Mouse (Mus musculus) right cerebral cortex, postnatal 36 days (tissue): ENCODE results near the gene Swap70.

Source experiments
- DNase-seq, 2 experiments: peaks; one replicate each; pipeline ENCODE4 v3.0.0; 2022; ENCODE audit warnings: low spot score in 2 of 2, mixed read lengths in 1 of 2

Swap70 gene

GRCm38 (mm10) chr7:110237837-110238451 is 16.4 kb downstream of the Swap70 start:
- peak in 1 of 2 experiments; percentile 1 for DNase-seq

GRCm38 (mm10) chr7:110239590-110239989 is 18.1 kb downstream of the Swap70 start:
- DNase-seq: no peak

GRCm38 (mm10) chr7:110241472-110242289 is 20.2 kb downstream of the Swap70 start:
- no peak for DNase-seq

GRCm38 (mm10) chr7:110242290-110242581 is 20.7 kb downstream of the Swap70 start:
- DNase-seq: no peak

- DNase-seq: no peak
Observed at GRCm38 (mm10) chr7:110245128-110245527, 23.6 kb downstream of the Swap70 start.

- no peak for DNase-seq
Observed at GRCm38 (mm10) chr7:110246526-110246925, 25.0 kb downstream of the Swap70 start.

- DNase-seq: no peak
Observed at GRCm38 (mm10) chr7:110247801-110248200, 26.3 kb downstream of the Swap70 start.

GRCm38 (mm10) chr7:110248677-110249076 is 27.2 kb downstream of the Swap70 start:
- no peak for DNase-seq

- DNase-seq: no peak
Observed at GRCm38 (mm10) chr7:110253861-110254260, 32.4 kb downstream of the Swap70 start.

GRCm38 (mm10) chr7:110254395-110254794 is 32.9 kb downstream of the Swap70 start:
- no peak for DNase-seq

GRCm38 (mm10) chr7:110257059-110257458 is 35.5 kb downstream of the Swap70 start:
- no peak for DNase-seq

GRCm38 (mm10) chr7:110258196-110258950 is 36.9 kb downstream of the Swap70 start:
- DNase-seq: no peak

GRCm38 (mm10) chr7:110259966-110260711 is 38.6 kb downstream of the Swap70 start:
- DNase-seq: peak; percentile 11 to 20

GRCm38 (mm10) chr7:110261807-110262206 is 40.3 kb downstream of the Swap70 start:
- no peak for DNase-seq

GRCm38 (mm10) chr7:110262661-110263060 is 41.1 kb downstream of the Swap70 start:
- DNase-seq: no peak

GRCm38 (mm10) chr7:110263474-110263873 is 42.0 kb downstream of the Swap70 start:
- no peak for DNase-seq

- peak; percentile 57 to 62 for DNase-seq
Observed at GRCm38 (mm10) chr7:110265796-110266195, 44.3 kb downstream of the Swap70 start.

- DNase-seq: no peak
Observed at GRCm38 (mm10) chr7:110267014-110267413, 45.5 kb downstream of the Swap70 start.

- no peak for DNase-seq
Observed at GRCm38 (mm10) chr7:110267994-110268393, 46.5 kb downstream of the Swap70 start.

GRCm38 (mm10) chr7:110268511-110268910 is 47.0 kb downstream of the Swap70 start:
- DNase-seq: no peak

- DNase-seq: no peak
Observed at GRCm38 (mm10) chr7:110269777-110270176, 48.3 kb downstream of the Swap70 start.

GRCm38 (mm10) chr7:110270455-110270854 is 48.9 kb downstream of the Swap70 start:
- DNase-seq: no peak
